Mouse (Mus musculus) MEL (cell line): ENCODE measurements around the gene Trub1. TPM values are rescaled to one million over a fixed set of nuclear protein-coding genes. Genes with fewer than 3 reads are reported as not detected.

Source experiments
- DNase-seq: peaks from one replicate; pipeline ENCODE4 v3.0.0; 2011; ENCODE audit warnings: low read depth, low spot score
- H3K27ac ChIP-seq: 2 replicates; pipeline ENCODE4 v1.5.1; 2012; ENCODE audit warnings: low read depth, mild to moderate bottlenecking, control low read depth, low read length, moderate library complexity; ENCODE audit not compliant: control insufficient read depth
- H3K27me3 ChIP-seq, 2 experiments: fragments of 150-350 bp in 1 of 2; sonication (generic) in 1 of 2; 2 replicates each; pipeline ENCODE4 v1.6.1; 2012; ENCODE audit warnings: low read length in 2 of 2, mild to moderate bottlenecking in 2 of 2, improper control_type of control experiment in 1 of 2, moderate library complexity in 1 of 2; ENCODE audit not compliant: insufficient read depth in 2 of 2, control insufficient read depth in 1 of 2
- H3K36me3 ChIP-seq, 2 experiments: 2 replicates each; pipeline ENCODE4 v1.6.1; 2012 to 2014; ENCODE audit warnings: low read length in 2 of 2, improper control_type of control experiment in 1 of 2, inconsistent platforms in 1 of 2, mild to moderate bottlenecking in 1 of 2; ENCODE audit not compliant: insufficient read depth in 2 of 2, control insufficient read depth in 1 of 2
- H3K4me1 ChIP-seq, 2 experiments: fragments of 150-350 bp in 1 of 2; sonication (generic) in 1 of 2; 2 replicates each; pipeline ENCODE4 v1.6.1; 2012; ENCODE audit warnings: low read length in 2 of 2, improper control_type of control experiment in 1 of 2, mild to moderate bottlenecking in 1 of 2; ENCODE audit not compliant: insufficient read depth in 2 of 2, control insufficient read depth in 1 of 2
- H3K4me3 ChIP-seq, 2 experiments: fragments of 150-350 bp in 1 of 2; sonication (generic) in 1 of 2; 2 replicates each; pipeline ENCODE4 v1.5.1; 2012; ENCODE audit warnings: low read depth in 2 of 2, low read length in 2 of 2, mild to moderate bottlenecking in 2 of 2, moderate library complexity in 2 of 2, control low read depth in 1 of 2, improper control_type of control experiment in 1 of 2; ENCODE audit not compliant: control insufficient read depth in 1 of 2, insufficient read depth in 1 of 2
- H3K79me2 ChIP-seq: 2 replicates; pipeline ENCODE4 v1.6.1; 2012; ENCODE audit warnings: mild to moderate bottlenecking, low read length, moderate library complexity; ENCODE audit not compliant: control insufficient read depth, poor library complexity, insufficient read depth
- H3K9ac ChIP-seq: 2 replicates; pipeline ENCODE4 v1.6.1; 2012; ENCODE audit warnings: low read depth, mild to moderate bottlenecking, control low read depth, low read length, moderate library complexity; ENCODE audit not compliant: control insufficient read depth, poor library complexity, severe bottlenecking
- H3K9me3 ChIP-seq: fragments of 150-350 bp; sonication (generic); replicated peaks from 2 replicates; pipeline ENCODE4 v1.6.1; 2012; ENCODE audit warnings: mild to moderate bottlenecking, low read length, improper control_type of control experiment, moderate library complexity; ENCODE audit not compliant: insufficient read depth
- BHLHE40 ChIP-seq: IDR thresholded peaks from 2 replicates; pipeline ENCODE4 v1.6.1; 2012; ENCODE audit warnings: low read depth, mild to moderate bottlenecking, inconsistent platforms, low read length, improper control_type of control experiment, borderline replicate concordance
- CHD2 ChIP-seq: IDR thresholded peaks from 2 replicates; pipeline ENCODE4 v1.6.1; 2011; ENCODE audit warnings: low read length, improper control_type of control experiment
- CTCF ChIP-seq, 3 experiments: IDR thresholded peaks in 2 of 3; conservative IDR thresholded peaks in 1 of 3; 2 replicates each; pipeline ENCODE4 v1.5.1; 2011 to 2012; ENCODE audit warnings: low read length in 3 of 3, low read depth in 2 of 3, mild to moderate bottlenecking in 2 of 3, improper control_type of control experiment in 1 of 3, inconsistent platforms in 1 of 3, mixed read lengths in 1 of 3, moderate library complexity in 1 of 3; ENCODE audit not compliant: control insufficient read depth in 1 of 3, insufficient read depth in 1 of 3, poor library complexity in 1 of 3, severe bottlenecking in 1 of 3
- E2F4 ChIP-seq: IDR thresholded peaks from 2 replicates; pipeline ENCODE4 v1.6.1; 2011; ENCODE audit warnings: low read depth, low read length, improper control_type of control experiment, borderline replicate concordance
- ELF1 ChIP-seq: IDR thresholded peaks from 2 replicates; pipeline ENCODE4 v1.6.1; 2014; ENCODE audit warnings: low read depth, mild to moderate bottlenecking, inconsistent platforms, low read length, improper control_type of control experiment, moderate library complexity
- ETS1 ChIP-seq: IDR thresholded peaks from 2 replicates; pipeline ENCODE4 v1.6.1; 2012; ENCODE audit warnings: low read depth, mild to moderate bottlenecking, inconsistent platforms, low read length, improper control_type of control experiment, moderate library complexity
- GATA1 ChIP-seq: IDR thresholded peaks from 2 replicates; pipeline ENCODE4 v1.6.1; 2011; ENCODE audit warnings: low read depth, low read length, improper control_type of control experiment
- MAFK ChIP-seq: IDR thresholded peaks from 2 replicates; pipeline ENCODE4 v1.6.1; 2011; ENCODE audit warnings: low read depth, mild to moderate bottlenecking, low read length, improper control_type of control experiment, borderline replicate concordance
- MYB ChIP-seq: IDR thresholded peaks from 2 replicates; pipeline ENCODE4 v1.6.1; 2011; ENCODE audit warnings: mild to moderate bottlenecking, low read depth, low read length, improper control_type of control experiment
- NELFE ChIP-seq: IDR thresholded peaks from 2 replicates; pipeline ENCODE4 v1.6.1; 2011; ENCODE audit warnings: low read depth, low read length, improper control_type of control experiment
- POLR2A ChIP-seq, 2 experiments: IDR thresholded peaks; 2 replicates each; pipeline ENCODE4 v1.6.1; 2011 to 2012; ENCODE audit warnings: low read length in 2 of 2, mild to moderate bottlenecking in 2 of 2, control low read depth in 1 of 2, improper control_type of control experiment in 1 of 2, low read depth in 1 of 2, moderate library complexity in 1 of 2; ENCODE audit not compliant: control insufficient read depth in 1 of 2, insufficient read depth in 1 of 2, poor library complexity in 1 of 2
- RAD21 ChIP-seq: IDR thresholded peaks from 2 replicates; pipeline ENCODE4 v1.6.1; 2011; ENCODE audit warnings: mild to moderate bottlenecking, low read depth, low read length, improper control_type of control experiment
- SMC3 ChIP-seq: IDR thresholded peaks from 2 replicates; pipeline ENCODE4 v1.6.1; 2011; ENCODE audit warnings: low read depth, low read length, improper control_type of control experiment
- TBP ChIP-seq: IDR thresholded peaks from 2 replicates; pipeline ENCODE4 v1.8.0; 2011; ENCODE audit warnings: low read depth, low read length, improper control_type of control experiment
- USF2 ChIP-seq, 2 experiments: IDR thresholded peaks; 2 replicates each; pipeline ENCODE4 v1.6.1; 2011 to 2012; ENCODE audit warnings: improper control_type of control experiment in 2 of 2, low read length in 2 of 2, borderline replicate concordance in 1 of 2, inconsistent platforms in 1 of 2, low read depth in 1 of 2, mild to moderate bottlenecking in 1 of 2; ENCODE audit not compliant: insufficient read depth in 1 of 2
- ZC3H11A ChIP-seq: IDR thresholded peaks from 2 replicates; pipeline ENCODE4 v1.6.1; 2012; ENCODE audit warnings: low read depth, mild to moderate bottlenecking, inconsistent platforms, low read length, improper control_type of control experiment
- ZKSCAN1 ChIP-seq: IDR thresholded peaks from 2 replicates; pipeline ENCODE4 v1.6.1; 2012; ENCODE audit warnings: low read depth, mild to moderate bottlenecking, inconsistent platforms, low read length, improper control_type of control experiment, moderate library complexity
- ZMIZ1 ChIP-seq: IDR thresholded peaks from 2 replicates; pipeline ENCODE4 v1.6.1; 2012; ENCODE audit warnings: low read depth, mild to moderate bottlenecking, inconsistent platforms, low read length, improper control_type of control experiment, moderate library complexity
- ZNF384 ChIP-seq: IDR thresholded peaks from 2 replicates; pipeline ENCODE4 v1.6.1; 2012; ENCODE audit warnings: low read depth, mild to moderate bottlenecking, inconsistent platforms, low read length, improper control_type of control experiment
- polyA plus RNA-seq, 2 experiments: library from polyadenylated mRNA; stranded (reverse) in 1 of 2; unstranded in 1 of 2; fragments of >175 nt in 1 of 2; fragments of >200 nt in 1 of 2; gene quantifications; 2 replicates each; pipeline versions ENCODE4 v1.2.1 to v1.2.4; 2012; ENCODE audit warnings: low replicate concordance in 2 of 2, low read depth in 1 of 2; ENCODE audit not compliant: insufficient read length in 2 of 2, insufficient read depth in 1 of 2, missing spikeins in 1 of 2
- total RNA-seq: library from RNA; depleted of rRNA; stranded (reverse); fragments of 300-350 nt; gene quantifications from 2 replicates; pipeline ENCODE4 v1.2.3, GENCODE M21; 2012

The Trub1 gene
- total and polyA plus RNA-seq, 3 experiments: 38.2 to 41.6 TPM; not detected in 1

DNA sequence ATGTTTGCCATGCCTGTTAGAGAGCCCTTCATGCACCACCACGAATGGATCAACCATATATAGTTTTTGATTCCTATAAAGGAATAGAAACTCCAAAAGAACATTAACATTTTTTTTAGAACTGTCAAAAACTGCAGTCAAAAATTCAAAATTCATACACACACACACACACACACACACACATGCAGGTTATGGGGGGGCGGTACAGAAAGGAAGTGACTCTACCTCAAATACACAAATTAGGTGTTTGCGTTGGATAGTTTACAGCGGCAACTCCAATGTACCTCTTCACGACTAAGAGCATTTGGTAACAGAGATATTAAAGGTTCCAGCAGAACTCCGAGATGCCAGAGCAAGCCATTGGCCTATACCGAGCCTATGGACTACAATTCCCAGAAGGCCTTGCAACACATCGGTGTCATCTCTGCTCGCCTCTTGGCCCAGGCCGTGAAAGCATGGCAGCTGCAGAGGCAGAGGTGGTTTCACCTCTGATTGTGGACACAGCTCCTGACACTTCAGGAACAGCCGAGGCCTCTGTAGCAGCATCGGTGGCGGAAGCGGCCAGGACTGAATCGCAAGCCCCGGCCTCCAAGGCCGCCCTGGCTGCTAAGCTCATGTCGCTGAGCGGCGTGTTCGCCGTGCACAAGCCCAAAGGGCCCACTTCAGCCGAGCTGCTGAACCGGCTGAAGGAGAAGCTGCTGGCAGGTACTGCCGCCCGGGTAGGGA lies at the start of gene Trub1 (continued):
- TF ChIP-seq NELFE: peak; percentile 98
- no peak for TF ChIP-seq GATA1
- no peak for TF ChIP-seq BHLHE40
- TF ChIP-seq E2F4: no peak
- TF ChIP-seq CHD2: peak; percentile 9

DNA sequence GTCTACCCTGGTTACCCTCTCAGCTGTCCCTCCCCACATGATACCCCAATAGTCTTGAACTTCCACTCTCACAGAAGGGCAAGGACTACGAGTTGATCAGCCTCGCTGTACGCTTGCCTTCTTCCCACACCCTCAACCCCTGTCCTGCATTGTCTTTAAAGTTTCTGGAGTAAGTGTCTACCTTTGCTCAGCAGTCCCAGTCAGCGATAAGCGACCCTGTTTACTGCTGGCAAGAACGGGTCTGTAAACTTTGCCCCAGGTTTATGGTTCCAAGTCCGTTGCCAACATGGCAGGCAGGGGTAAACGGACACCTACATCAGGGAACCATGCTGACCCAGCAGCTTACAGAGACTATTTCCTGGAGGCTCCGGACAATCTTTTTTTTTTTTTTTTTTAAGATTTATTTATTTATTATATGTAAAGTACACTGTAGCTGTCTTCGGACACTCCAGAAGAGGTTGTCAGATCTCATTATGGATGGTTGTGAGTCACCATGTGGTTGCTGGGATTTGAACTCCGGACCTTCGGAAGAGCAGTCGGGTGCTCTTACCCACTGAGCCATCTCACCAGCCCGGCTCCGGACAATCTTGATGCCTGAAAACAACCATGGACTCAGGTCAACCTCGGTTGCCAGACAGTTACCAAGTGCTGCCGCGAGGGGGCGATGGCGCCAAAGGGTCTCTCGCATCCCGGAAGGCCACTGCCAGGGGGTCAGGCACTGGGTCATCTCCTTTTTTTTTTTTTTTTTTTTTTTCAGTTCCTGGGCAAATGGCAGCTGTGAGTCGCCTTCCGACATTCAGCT lies 48.8 kb upstream of the Trub1 start:
- Histone ChIP-seq H3K9me3 (no peaks in the 10 kb centered on the region), H3K27me3 (no peaks in the 10 kb centered on the region), H3K4me3 (no peak overlapping the region), H3K79me2 (no peaks in the 10 kb centered on the region), H3K9ac (no peak overlapping the region), H3K27ac (no peak overlapping the region), H3K4me1 (peaks cover 0 to 5% of the 10 kb centered on the region in 2 experiments; a peak in 1 of 4 replicates), H3K36me3 (no peaks in the 10 kb centered on the region)
- TF ChIP-seq USF2 (IDR thresholded peaks at IDR 0.05; ENCODE audit: borderline replicate concordance in 1 of 2, insufficient read depth in 1 of 2, low read depth in 1 of 2, low read length in 2 of 2) (no peak), ZMIZ1 (no peak), BHLHE40 (no peak), CTCF (IDR thresholded peaks at IDR 0.05 in 2 of 3, conservative IDR thresholded peaks at IDR 0.05 in 1 of 3; ENCODE audit: control insufficient read depth in 1 of 3, insufficient read depth in 1 of 3, low read depth in 2 of 3, low read length in 3 of 3, poor library complexity in 1 of 3, severe bottlenecking in 1 of 3) (peak; percentile 71 to 97 (median 84)), ELF1 (peak; percentile 81), MYB (no peak), ETS1 (no peak), SMC3 (peak; percentile 86), TBP (peak; percentile 94), ZKSCAN1 (no peak), RAD21 (peak; percentile 83), ZNF384 (peak; percentile 74), POLR2A (IDR thresholded peaks at IDR 0.05; ENCODE audit: control insufficient read depth in 1 of 2, insufficient read depth in 1 of 2, low read depth in 1 of 2, low read length in 2 of 2, poor library complexity in 1 of 2) (no peak), MAFK (no peak), GATA1 (no peak), ZC3H11A (peak; percentile 73)
- DNase-seq: peak; percentile 70
